Mouse (Mus musculus): ENCODE data around the gene Tubgcp3. TPM values are rescaled to one million over a fixed set of nuclear protein-coding genes. Genes with fewer than 3 reads are reported as not detected.

The Tubgcp3 gene
- polyA plus RNA-seq, 1 experiment from 2014 or later, result 52.2 TPM

GRCm38 (mm10) chr8:12566509-12566908 is 105.5 kb downstream of the Tubgcp3 start:
- Histone ChIP-seq H3K27ac (ENCODE audit: low read length) (no peak overlapping the region), H3K4me2 (replicated peaks; ENCODE audit: low read depth, low read length) (no peak overlapping the region), H3K4me3 (ENCODE audit: low read length) (no peak overlapping the region), H3K36me3 (ENCODE audit: insufficient read depth, low read length) (no peaks in the 10 kb centered on the region), H3K9ac (replicated peaks; ENCODE audit: low read length) (no peak overlapping the region), H3K4me1 (ENCODE audit: insufficient read depth, low read length) (no peaks in the 10 kb centered on the region), H3K9me3 (ENCODE audit: low read length) (no peaks in the 10 kb centered on the region), H3K27me3 (ENCODE audit: insufficient read depth, low read length) (peaks cover 23% of the 10 kb centered on the region)
- WGBS, result 52% methylated on average over 7 of the region's 7 CpGs
- ATAC-seq (ENCODE audit: low FRiP score, low TSS enrichment), result no peak

- no peak for ATAC-seq (ENCODE audit: low FRiP score, low TSS enrichment)
- H3K36me3 ChIP-seq (ENCODE audit: insufficient read depth, low read length), result no peaks in the 10 kb centered on the region
- WGBS, result 78% methylated on average over 10 of the region's 10 CpGs
Measured at GRCm38 (mm10) chr8:12565488-12565887, 106.6 kb downstream of the Tubgcp3 start.

GRCm38 (mm10) chr8:12564307-12564706 is 107.7 kb downstream of the Tubgcp3 start:
- 6% methylated on average over 4 of the region's 4 CpGs for WGBS

More at GRCm38 (mm10) chr8:12565488-12565887, 106.6 kb downstream of the Tubgcp3 start:
- no peak overlapping the region for H3K27ac ChIP-seq (ENCODE audit: low read length)
- no peak overlapping the region for H3K4me3 ChIP-seq (ENCODE audit: low read length)
- no peaks in the 10 kb centered on the region for H3K4me1 ChIP-seq (ENCODE audit: insufficient read depth, low read length)
- H3K9me3 ChIP-seq (ENCODE audit: low read length), result no peaks in the 10 kb centered on the region
- no peak overlapping the region for H3K9ac ChIP-seq (replicated peaks; ENCODE audit: low read length)
- H3K4me2 ChIP-seq (replicated peaks; ENCODE audit: low read depth, low read length), result no peak overlapping the region
- H3K27me3 ChIP-seq (ENCODE audit: insufficient read depth, low read length), result peaks cover 28% of the 10 kb centered on the region

More at GRCm38 (mm10) chr8:12564307-12564706, 107.7 kb downstream of the Tubgcp3 start:
- no peak overlapping the region for H3K27ac ChIP-seq (ENCODE audit: low read length)
- no peaks in the 10 kb centered on the region for H3K4me1 ChIP-seq (ENCODE audit: insufficient read depth, low read length)
- no peaks in the 10 kb centered on the region for H3K36me3 ChIP-seq (ENCODE audit: insufficient read depth, low read length)
- peaks cover 31% of the 10 kb centered on the region for H3K27me3 ChIP-seq (ENCODE audit: insufficient read depth, low read length)
- H3K4me3 ChIP-seq (ENCODE audit: low read length), result no peak overlapping the region
- ATAC-seq (ENCODE audit: low FRiP score, low TSS enrichment), result peak; percentile 59; the same call in 1 of the 2 replicates
- no peak overlapping the region for H3K4me2 ChIP-seq (replicated peaks; ENCODE audit: low read depth, low read length)
- H3K9ac ChIP-seq (replicated peaks; ENCODE audit: low read length), result no peak overlapping the region
- no peaks in the 10 kb centered on the region for H3K9me3 ChIP-seq (ENCODE audit: low read length)

Small RNAs within 50 kb of the gene (microRNA-seq; reads per million reads assigned to microRNA genes)
- not detected for gene Gm26483

Other genes starting within 250 kb of the Tubgcp3 start
- gene Spaca7, start 99.2 kb downstream of the Tubgcp3 start, polyA plus RNA-seq (2015; fragmentation: Nextera tagmentation; extraction: Ambion mirVana), result 1.1 and 1.3 TPM in 2 replicates
- gene Atp11a, start 84.8 kb upstream of the Tubgcp3 start, polyA plus RNA-seq (2015; fragmentation: Nextera tagmentation; extraction: Ambion mirVana), result 14.4 and 18.5 TPM in 2 replicates
- gene Mcf2l, start 201.6 kb upstream of the Tubgcp3 start, polyA plus RNA-seq (2015; fragmentation: Nextera tagmentation; extraction: Ambion mirVana), result 21.5 and 24.1 TPM in 2 replicates

Data from kidney, embryonic 16.5 days (tissue).